Mouse (Mus musculus): Measurements from ENCODE around the gene Rere. TPM values are rescaled to one million over a fixed set of nuclear protein-coding genes. Genes with fewer than 3 reads are reported as not detected.

Gene Rere
- polyA plus RNA-seq, 1 experiment from 2014 or later, result 27.2 TPM

- H3K4me3 ChIP-seq (replicated peaks), result no peak overlapping the region
- no peaks in the 10 kb centered on the region for H3K9me3 ChIP-seq (replicated peaks)
- H3K27ac ChIP-seq (replicated peaks), result no peak overlapping the region
- H3K36me3 ChIP-seq, result no peaks in the 10 kb centered on the region; the same call in 1 of the 2 replicates
- H3K27me3 ChIP-seq, result no peaks in the 10 kb centered on the region
- H3K4me2 ChIP-seq (replicated peaks), result no peak overlapping the region
- ATAC-seq (ENCODE audit: insufficient number of reproducible peaks, low FRiP score, low TSS enrichment, low read depth), result no peak
- H3K4me1 ChIP-seq, result 0 out of 2 replicates have a peak, but pooled peaks cover 24% of the 10 kb centered on the region
- WGBS, result 85% methylated on average over 10 of the region's 10 CpGs
- no peak overlapping the region for H3K9ac ChIP-seq
These were observed 160.5 kb downstream of the Rere start for GRCm38 (mm10) chr4:150441931-150442330.

- Histone ChIP-seq H3K36me3 (no peaks in the 10 kb centered on the region; the same call in 1 of the 2 replicates), H3K9me3 (replicated peaks) (no peaks in the 10 kb centered on the region), H3K27ac (replicated peaks) (no peak overlapping the region), H3K4me2 (replicated peaks) (no peak overlapping the region), H3K4me1 (peaks cover 25% of the 10 kb centered on the region; the same call in 1 of the 2 replicates), H3K27me3 (no peaks in the 10 kb centered on the region), H3K4me3 (replicated peaks) (no peak overlapping the region), H3K9ac (no peak overlapping the region)
- WGBS, result 89% methylated on average over 3 of the region's 3 CpGs
- ATAC-seq (ENCODE audit: insufficient number of reproducible peaks, low FRiP score, low TSS enrichment, low read depth), result no peak
These were observed 162.6 kb downstream of the Rere start for GRCm38 (mm10) chr4:150444068-150444467.

GRCm38 (mm10) chr4:150446617-150447016 is 165.2 kb downstream of the Rere start:
- WGBS, result 83% methylated on average over 4 of the region's 4 CpGs
- ATAC-seq (ENCODE audit: insufficient number of reproducible peaks, low FRiP score, low TSS enrichment, low read depth), result no peak
- peaks cover 23% of the 10 kb centered on the region; the same call in 1 of the 2 replicates for H3K4me1 ChIP-seq

GRCm38 (mm10) chr4:150447517-150447916 is 166.1 kb downstream of the Rere start:
- peaks cover 23% of the 10 kb centered on the region; the same call in 1 of the 2 replicates for H3K4me1 ChIP-seq
- H3K27me3 ChIP-seq, result no peaks in the 10 kb centered on the region
- H3K27ac ChIP-seq (replicated peaks), result no peak overlapping the region
- H3K9me3 ChIP-seq (replicated peaks), result no peaks in the 10 kb centered on the region
- no peaks in the 10 kb centered on the region for H3K36me3 ChIP-seq
- no peak for ATAC-seq (ENCODE audit: insufficient number of reproducible peaks, low FRiP score, low TSS enrichment, low read depth)
- no peak overlapping the region for H3K9ac ChIP-seq
- H3K4me2 ChIP-seq (replicated peaks), result no peak overlapping the region
- no peak overlapping the region for H3K4me3 ChIP-seq (replicated peaks)
- WGBS, result 78% methylated on average over 3 of the region's 3 CpGs

More at GRCm38 (mm10) chr4:150446617-150447016, 165.2 kb downstream of the Rere start:
- Histone ChIP-seq H3K27ac (replicated peaks) (no peak overlapping the region), H3K9me3 (replicated peaks) (no peaks in the 10 kb centered on the region), H3K4me2 (replicated peaks) (no peak overlapping the region), H3K9ac (no peak overlapping the region), H3K27me3 (no peaks in the 10 kb centered on the region), H3K36me3 (no peaks in the 10 kb centered on the region), H3K4me3 (replicated peaks) (no peak overlapping the region)

- Histone ChIP-seq H3K4me3 (replicated peaks) (no peak overlapping the region), H3K4me2 (replicated peaks) (no peak overlapping the region), H3K4me1 (peaks cover 23% of the 10 kb centered on the region; the same call in 1 of the 2 replicates), H3K27me3 (no peaks in the 10 kb centered on the region), H3K9ac (no peak overlapping the region), H3K36me3 (no peaks in the 10 kb centered on the region), H3K9me3 (replicated peaks) (no peaks in the 10 kb centered on the region), H3K27ac (replicated peaks) (no peak overlapping the region)
- no peak for ATAC-seq (ENCODE audit: insufficient number of reproducible peaks, low FRiP score, low TSS enrichment, low read depth)
- 61% methylated on average over 1 of the region's 1 CpGs for WGBS
These were observed 167.0 kb downstream of the Rere start for GRCm38 (mm10) chr4:150448433-150448832.

- no peaks in the 10 kb centered on the region for H3K36me3 ChIP-seq
- H3K4me2 ChIP-seq (replicated peaks), result no peak overlapping the region
- H3K27me3 ChIP-seq, result no peaks in the 10 kb centered on the region
- WGBS, result 72% methylated on average over 6 of the region's 6 CpGs
- no peak overlapping the region for H3K4me3 ChIP-seq (replicated peaks)
- H3K9ac ChIP-seq, result no peak overlapping the region
- no peaks in the 10 kb centered on the region for H3K9me3 ChIP-seq (replicated peaks)
- H3K4me1 ChIP-seq, result peaks cover 31% of the 10 kb centered on the region; the same call in 1 of the 2 replicates
- no peak for ATAC-seq (ENCODE audit: insufficient number of reproducible peaks, low FRiP score, low TSS enrichment, low read depth)
- no peak overlapping the region for H3K27ac ChIP-seq (replicated peaks)
These were observed 168.7 kb downstream of the Rere start for GRCm38 (mm10) chr4:150450081-150450691.

GRCm38 (mm10) chr4:150452155-150452847 is 170.9 kb downstream of the Rere start:
- Histone ChIP-seq H3K27ac (replicated peaks) (no peak overlapping the region), H3K4me2 (replicated peaks) (no peak overlapping the region), H3K4me3 (replicated peaks) (no peak overlapping the region), H3K36me3 (no peaks in the 10 kb centered on the region), H3K9ac (no peak overlapping the region), H3K4me1 (peaks cover 16% of the 10 kb centered on the region; the same call in 1 of the 2 replicates), H3K27me3 (no peaks in the 10 kb centered on the region), H3K9me3 (replicated peaks) (no peaks in the 10 kb centered on the region)
- ATAC-seq (ENCODE audit: insufficient number of reproducible peaks, low FRiP score, low TSS enrichment, low read depth), result no peak
- whole genome bisulfite sequencing, result 78% methylated on average over 11 of the region's 11 CpGs

- H3K4me3 ChIP-seq (replicated peaks), result no peak overlapping the region
- 0 out of 2 replicates have a peak overlapping the region, but pooled peaks have one; percentile 24 for H3K27ac ChIP-seq (replicated peaks)
These were observed 173.3 kb downstream of the Rere start for GRCm38 (mm10) chr4:150454571-150455306.

GRCm38 (mm10) chr4:150455750-150456149 is 174.3 kb downstream of the Rere start:
- Histone ChIP-seq H3K36me3 (no peaks in the 10 kb centered on the region), H3K27ac (replicated peaks) (no peak overlapping the region), H3K4me2 (replicated peaks) (no peak overlapping the region), H3K9ac (no peak overlapping the region), H3K4me3 (replicated peaks) (no peak overlapping the region), H3K9me3 (replicated peaks) (no peaks in the 10 kb centered on the region), H3K4me1 (peaks cover 17% of the 10 kb centered on the region; the same call in 1 of the 2 replicates), H3K27me3 (no peaks in the 10 kb centered on the region)
- ATAC-seq (ENCODE audit: insufficient number of reproducible peaks, low FRiP score, low TSS enrichment, low read depth), result no peak
- WGBS, result 69% methylated on average over 1 of the region's 1 CpGs

More at GRCm38 (mm10) chr4:150454571-150455306, 173.3 kb downstream of the Rere start:
- Histone ChIP-seq H3K9me3 (replicated peaks) (no peaks in the 10 kb centered on the region), H3K27me3 (no peaks in the 10 kb centered on the region), H3K9ac (no peak overlapping the region), H3K36me3 (no peaks in the 10 kb centered on the region), H3K4me2 (replicated peaks) (no peak overlapping the region), H3K4me1 (peaks cover 17% of the 10 kb centered on the region; the same call in 1 of the 2 replicates)
- no peak for ATAC-seq (ENCODE audit: insufficient number of reproducible peaks, low FRiP score, low TSS enrichment, low read depth)
- 34% methylated on average over 12 of the region's 12 CpGs for WGBS

GRCm38 (mm10) chr4:150456452-150456851 is 175.0 kb downstream of the Rere start:
- ATAC-seq (ENCODE audit: insufficient number of reproducible peaks, low FRiP score, low TSS enrichment, low read depth), result no peak
- H3K4me3 ChIP-seq (replicated peaks), result no peak overlapping the region
- H3K9ac ChIP-seq, result no peak overlapping the region
- H3K9me3 ChIP-seq (replicated peaks), result no peaks in the 10 kb centered on the region
- H3K4me2 ChIP-seq (replicated peaks), result no peak overlapping the region
- no peaks in the 10 kb centered on the region for H3K27me3 ChIP-seq
- H3K4me1 ChIP-seq, result peaks cover 17% of the 10 kb centered on the region; the same call in 1 of the 2 replicates
- no peaks in the 10 kb centered on the region for H3K36me3 ChIP-seq
- H3K27ac ChIP-seq (replicated peaks), result no peak overlapping the region
- 62% methylated on average over 7 of the region's 7 CpGs for WGBS

- no peak overlapping the region for H3K9ac ChIP-seq
- H3K27me3 ChIP-seq, result no peaks in the 10 kb centered on the region
- H3K27ac ChIP-seq (replicated peaks), result no peak overlapping the region
- peaks cover 17% of the 10 kb centered on the region; the same call in 1 of the 2 replicates for H3K4me1 ChIP-seq
- H3K4me2 ChIP-seq (replicated peaks), result no peak overlapping the region
- 76% methylated on average over 2 of the region's 2 CpGs for WGBS
- H3K9me3 ChIP-seq (replicated peaks), result no peaks in the 10 kb centered on the region
- H3K4me3 ChIP-seq (replicated peaks), result no peak overlapping the region
- no peak for ATAC-seq (ENCODE audit: insufficient number of reproducible peaks, low FRiP score, low TSS enrichment, low read depth)
- H3K36me3 ChIP-seq, result no peaks in the 10 kb centered on the region
These were observed 175.4 kb downstream of the Rere start for GRCm38 (mm10) chr4:150456886-150457285.
